Mouse (Mus musculus): ENCODE data around the gene Bbc3. TPM values are rescaled to one million over a fixed set of nuclear protein-coding genes. Genes with fewer than 3 reads are reported as not detected.

Bbc3 gene
- polyA plus RNA-seq, 1 experiment = 9.2 TPM

- Histone ChIP-seq H3K4me1 (ENCODE audit: control insufficient read depth, insufficient read depth, low read length) (peaks cover 2% of the 10 kb centered on the region; the same call in 1 of the 2 replicates), H3K27ac (ENCODE audit: control insufficient read depth, insufficient read depth, low read depth, low read length, poor library complexity) (peak overlapping the region; percentile 85), H3K4me3 (replicated peaks; ENCODE audit: control insufficient read depth, low read depth, low read length) (peak overlapping the region; percentile 85)
- WGBS = under 1% methylated on average over 46 of the region's 46 CpGs
- TF ChIP-seq CTCF (IDR thresholded peaks at IDR 0.05; ENCODE audit: control insufficient read depth, insufficient read depth, low read length) (no peak), POLR2A (IDR thresholded peaks at IDR 0.05; ENCODE audit: borderline replicate concordance, control insufficient read depth, low read depth, low read length) (peak; percentile 32; the same call in 1 of the 2 replicates)
These were observed 35.5 kb upstream of the Bbc3 start for GRCm38 (mm10) chr7:16272681-16273080.

GRCm38 (mm10) chr7:16273081-16273765, 35.0 kb upstream of the Bbc3 start, which contains the start of gene Inafm1:
Gene Inafm1 (minus strand): TSS chr7:16273617.
- WGBS = under 1% methylated on average over 48 of the region's 49 CpGs
- Histone ChIP-seq H3K4me1 (ENCODE audit: control insufficient read depth, insufficient read depth, low read length) (peaks cover 2% of the 10 kb centered on the region; the same call in 1 of the 2 replicates), H3K27ac (ENCODE audit: control insufficient read depth, insufficient read depth, low read depth, low read length, poor library complexity) (peak within 1 kb of the TSS; percentile 85), H3K4me3 (replicated peaks; ENCODE audit: control insufficient read depth, low read depth, low read length) (peak within 1 kb of the TSS; percentile 85)
- no peak for TF ChIP-seq CTCF (IDR thresholded peaks at IDR 0.05; ENCODE audit: control insufficient read depth, insufficient read depth, low read length)
- TF ChIP-seq POLR2A (IDR thresholded peaks at IDR 0.05; ENCODE audit: borderline replicate concordance, control insufficient read depth, low read depth, low read length) = peak; percentile 31; the same call in 1 of the 2 replicates

GRCm38 (mm10) chr7:16273766-16274140, 34.4 kb upstream of the Bbc3 start:
- H3K4me3 ChIP-seq (replicated peaks; ENCODE audit: control insufficient read depth, low read depth, low read length) = peak overlapping the region; percentile 85
- peaks cover 2% of the 10 kb centered on the region; the same call in 1 of the 2 replicates for H3K4me1 ChIP-seq (ENCODE audit: control insufficient read depth, insufficient read depth, low read length)
- under 1% methylated on average over 18 of the region's 18 CpGs for WGBS
- H3K27ac ChIP-seq (ENCODE audit: control insufficient read depth, insufficient read depth, low read depth, low read length, poor library complexity) = peak overlapping the region; percentile 85
- TF ChIP-seq CTCF (IDR thresholded peaks at IDR 0.05; ENCODE audit: control insufficient read depth, insufficient read depth, low read length) (peak; percentile 5; the same call in 1 of the 2 replicates), POLR2A (IDR thresholded peaks at IDR 0.05; ENCODE audit: borderline replicate concordance, control insufficient read depth, low read depth, low read length) (peak; percentile 89)

DNA sequence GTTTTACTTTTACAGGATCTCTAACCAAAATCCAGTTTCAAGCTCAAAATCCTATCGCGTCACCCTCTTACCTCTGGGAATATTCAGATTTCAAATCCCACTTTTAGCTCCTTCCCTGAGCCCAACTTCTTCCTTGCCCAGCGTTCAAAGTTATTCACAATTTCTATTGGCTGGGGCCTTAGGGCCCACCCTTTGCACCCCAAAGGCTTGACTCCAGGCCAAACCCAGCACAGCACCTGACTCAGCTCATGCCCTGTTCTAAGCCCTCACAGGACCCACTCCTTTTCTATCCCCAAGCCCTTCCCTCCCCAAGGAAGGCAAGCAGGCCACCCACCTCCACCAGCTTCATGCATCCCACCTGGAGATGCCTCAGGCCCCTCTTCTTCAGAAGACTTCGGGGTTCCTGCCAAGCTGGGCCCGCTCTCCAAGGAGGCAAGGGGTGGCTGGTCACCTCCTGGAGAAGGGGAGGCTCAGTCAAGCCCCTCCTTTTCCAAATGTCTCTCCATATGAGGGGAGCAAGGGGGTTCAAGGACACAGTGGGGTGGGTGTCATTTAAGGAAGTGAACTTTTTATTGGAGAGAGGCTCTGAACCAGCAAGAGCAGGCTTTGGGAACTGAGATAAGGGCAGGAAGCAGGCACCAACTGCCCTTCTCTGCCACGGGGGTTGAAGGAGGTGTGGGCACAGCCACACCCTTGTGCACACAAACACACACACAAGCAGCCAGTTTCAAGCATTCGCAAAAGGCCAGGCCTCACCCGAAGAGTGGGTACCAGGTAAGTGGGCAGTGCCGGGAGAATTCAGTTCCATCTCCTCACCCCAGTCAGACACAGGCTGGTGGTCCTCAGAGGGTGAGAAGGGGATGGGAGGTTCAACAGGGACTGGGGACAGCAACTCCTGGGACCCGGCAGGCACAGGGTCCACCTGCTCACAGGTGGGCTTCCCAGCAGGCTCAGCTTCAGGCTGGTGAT, 33.0 kb upstream of the Bbc3 start:
- no peak for TF ChIP-seq CTCF (IDR thresholded peaks at IDR 0.05; ENCODE audit: control insufficient read depth, insufficient read depth, low read length)
- TF ChIP-seq POLR2A (IDR thresholded peaks at IDR 0.05; ENCODE audit: borderline replicate concordance, control insufficient read depth, low read depth, low read length) = no peak
- H3K4me3 ChIP-seq (replicated peaks; ENCODE audit: control insufficient read depth, low read depth, low read length) = peak overlapping the region; percentile 30
- H3K27ac ChIP-seq (ENCODE audit: control insufficient read depth, insufficient read depth, low read depth, low read length, poor library complexity) = peak overlapping the region; percentile 55
- WGBS = 43% methylated on average over 10 of the region's 10 CpGs
- peaks cover 2% of the 10 kb centered on the region; the same call in 1 of the 2 replicates for H3K4me1 ChIP-seq (ENCODE audit: control insufficient read depth, insufficient read depth, low read length)

DNA sequence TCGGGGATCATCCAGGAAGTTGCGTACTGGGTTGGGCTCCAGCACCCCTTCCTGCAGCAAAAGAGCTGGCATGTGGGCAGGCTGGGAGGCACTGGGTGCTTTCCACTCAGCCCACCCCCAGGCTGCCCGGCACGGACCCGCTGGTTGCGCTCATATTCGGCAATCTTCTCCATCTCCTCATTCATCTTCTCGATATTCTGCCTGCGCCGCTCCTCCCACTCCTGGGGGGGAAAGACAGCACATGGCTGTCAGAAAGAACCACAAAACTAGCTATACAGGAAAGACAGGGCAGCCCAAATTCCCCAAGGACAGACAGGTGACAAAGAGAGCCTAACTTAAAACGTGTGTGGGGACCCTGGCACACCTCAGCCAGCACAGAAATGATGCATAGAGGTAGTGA, 27.5 kb upstream of the Bbc3 start:
- TF ChIP-seq POLR2A (IDR thresholded peaks at IDR 0.05; ENCODE audit: borderline replicate concordance, control insufficient read depth, low read depth, low read length) = no peak
- H3K4me1 ChIP-seq (ENCODE audit: control insufficient read depth, insufficient read depth, low read length) = no peaks in the 10 kb centered on the region
- no peak overlapping the region for H3K4me3 ChIP-seq (replicated peaks; ENCODE audit: control insufficient read depth, low read depth, low read length)
- no peak overlapping the region for H3K27ac ChIP-seq (ENCODE audit: control insufficient read depth, insufficient read depth, low read depth, low read length, poor library complexity)
- WGBS = 79% methylated on average over 11 of the region's 11 CpGs

- Histone ChIP-seq H3K4me1 (ENCODE audit: control insufficient read depth, insufficient read depth, low read length) (no peaks in the 10 kb centered on the region), H3K27ac (ENCODE audit: control insufficient read depth, insufficient read depth, low read depth, low read length, poor library complexity) (no peak overlapping the region), H3K4me3 (replicated peaks; ENCODE audit: control insufficient read depth, low read depth, low read length) (no peak overlapping the region)
- WGBS = 93% methylated on average over 13 of the region's 13 CpGs
- no peak for TF ChIP-seq CTCF (IDR thresholded peaks at IDR 0.05; ENCODE audit: control insufficient read depth, insufficient read depth, low read length)
- no peak for TF ChIP-seq POLR2A (IDR thresholded peaks at IDR 0.05; ENCODE audit: borderline replicate concordance, control insufficient read depth, low read depth, low read length)
These were observed 25.9 kb upstream of the Bbc3 start for GRCm38 (mm10) chr7:16282334-16282733.

DNA sequence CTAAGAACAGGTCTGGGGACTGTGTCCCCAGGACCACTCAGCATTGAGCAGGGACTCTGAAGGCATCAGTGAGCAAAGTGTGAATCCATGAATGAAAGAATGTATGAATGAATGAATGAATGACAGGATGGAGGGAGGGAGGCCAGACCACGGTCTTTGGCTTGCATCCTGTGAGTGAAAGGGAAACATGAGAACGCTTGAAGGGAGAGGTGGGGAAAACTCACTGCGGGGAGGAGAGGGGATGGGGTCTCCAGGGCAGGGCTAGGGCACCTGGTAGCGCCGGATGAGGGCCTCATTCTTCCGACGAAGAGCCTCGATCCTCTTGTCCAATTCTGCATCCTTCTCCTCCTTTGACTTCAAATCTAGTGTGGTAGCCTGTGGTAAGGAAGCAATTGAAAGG, 24.2 kb upstream of the Bbc3 start:
- 91% methylated on average over 8 of the region's 8 CpGs for WGBS

GRCm38 (mm10) chr7:16284904-16285303, 23.3 kb upstream of the Bbc3 start:
- TF ChIP-seq POLR2A (IDR thresholded peaks at IDR 0.05; ENCODE audit: borderline replicate concordance, control insufficient read depth, low read depth, low read length) (no peak), CTCF (IDR thresholded peaks at IDR 0.05; ENCODE audit: control insufficient read depth, insufficient read depth, low read length) (no peak)
- no peaks in the 10 kb centered on the region for H3K4me1 ChIP-seq (ENCODE audit: control insufficient read depth, insufficient read depth, low read length)
- WGBS = 70% methylated on average over 9 of the region's 9 CpGs
- H3K27ac ChIP-seq (ENCODE audit: control insufficient read depth, insufficient read depth, low read depth, low read length, poor library complexity) = peak overlapping the region; percentile 52; the same call in 1 of the 2 replicates
- H3K4me3 ChIP-seq (replicated peaks; ENCODE audit: control insufficient read depth, low read depth, low read length) = no peak overlapping the region

More for the DNA sequence above, 24.2 kb upstream of the Bbc3 start:
- Histone ChIP-seq H3K27ac (ENCODE audit: control insufficient read depth, insufficient read depth, low read depth, low read length, poor library complexity) (no peak overlapping the region), H3K4me1 (ENCODE audit: control insufficient read depth, insufficient read depth, low read length) (no peaks in the 10 kb centered on the region), H3K4me3 (replicated peaks; ENCODE audit: control insufficient read depth, low read depth, low read length) (no peak overlapping the region)
- no peak for TF ChIP-seq POLR2A (IDR thresholded peaks at IDR 0.05; ENCODE audit: borderline replicate concordance, control insufficient read depth, low read depth, low read length)
- no peak for TF ChIP-seq CTCF (IDR thresholded peaks at IDR 0.05; ENCODE audit: control insufficient read depth, insufficient read depth, low read length)
